Mouse (Mus musculus) monocyte, adult 5-6 weeks (primary cell): ENCODE data around the gene Nhlrc4. TPM values are rescaled to one million over a fixed set of nuclear protein-coding genes. Genes with fewer than 3 reads are reported as not detected.

ENCODE experiments used
- ATAC-seq: fragments of 153-309, 156-312 bp; replicated peaks from 2 replicates; pipeline ENCODE4 v1.8.0; 2017; ENCODE audit warnings: mild to moderate bottlenecking; ENCODE audit not compliant: low TSS enrichment, insufficient number of reproducible peaks, severe bottlenecking, poor library complexity, low FRiP score
- total RNA-seq: library from RNA; stranded (forward); fragments of 200-1000, 200-491, 200-594 nt; gene quantifications from 3 replicates; pipeline ENCODE4 v1.2.3, GENCODE M21; 2017

The Nhlrc4 gene
- total RNA-seq, result not detected in 3 replicates

DNA sequence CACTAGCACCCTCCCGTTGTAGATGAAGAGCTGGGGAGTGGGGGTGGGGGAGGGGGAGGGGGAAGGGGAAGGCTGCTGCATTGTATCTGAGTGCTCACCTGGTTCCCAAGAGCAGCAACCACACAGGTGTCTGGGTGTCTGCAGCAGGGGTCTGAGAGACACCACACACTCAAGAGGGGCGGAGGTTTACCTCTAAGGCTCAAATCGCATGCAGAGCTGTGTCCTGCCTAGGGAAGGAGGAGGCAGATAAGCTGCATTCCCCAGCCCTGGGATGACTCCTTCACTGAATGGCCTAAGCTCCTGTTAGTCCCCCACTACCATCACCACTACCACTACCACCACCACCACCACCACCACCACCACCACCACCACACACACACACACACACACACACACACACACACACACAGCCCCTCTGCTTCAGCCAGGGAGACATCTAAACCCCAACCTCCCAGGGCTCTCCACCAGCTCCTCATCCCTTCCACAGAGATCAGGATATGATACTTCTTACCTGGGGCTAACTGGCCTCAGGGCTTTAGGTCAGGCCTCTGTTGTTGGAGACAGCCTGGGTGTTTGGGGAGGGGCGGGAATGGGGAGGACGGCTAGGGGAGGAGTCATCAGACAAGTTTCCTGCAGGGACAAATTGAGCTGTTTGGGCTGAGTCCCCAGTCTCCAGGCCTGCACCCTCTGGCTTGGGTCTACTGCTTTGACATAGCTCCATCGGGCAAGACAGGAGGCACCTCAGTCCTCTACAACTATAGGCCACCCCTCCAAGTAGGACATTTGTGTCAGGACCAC, at the start of gene Nhlrc4, which contains the start of gene Pigq:
TSS of gene Nhlrc4 (minus strand) at position 596 of the 798 bp plus-strand sequence.
TSS of gene Pigq (minus strand) at position 571 of the 798 bp plus-strand sequence.
- no peak for ATAC-seq

GRCm38 (mm10) chr17:25993489-25993888, 48.7 kb upstream of the Nhlrc4 start:
- ATAC-seq, result no peak

- no peak for ATAC-seq
Measured at GRCm38 (mm10) chr17:25992274-25992673, 47.5 kb upstream of the Nhlrc4 start.

DNA sequence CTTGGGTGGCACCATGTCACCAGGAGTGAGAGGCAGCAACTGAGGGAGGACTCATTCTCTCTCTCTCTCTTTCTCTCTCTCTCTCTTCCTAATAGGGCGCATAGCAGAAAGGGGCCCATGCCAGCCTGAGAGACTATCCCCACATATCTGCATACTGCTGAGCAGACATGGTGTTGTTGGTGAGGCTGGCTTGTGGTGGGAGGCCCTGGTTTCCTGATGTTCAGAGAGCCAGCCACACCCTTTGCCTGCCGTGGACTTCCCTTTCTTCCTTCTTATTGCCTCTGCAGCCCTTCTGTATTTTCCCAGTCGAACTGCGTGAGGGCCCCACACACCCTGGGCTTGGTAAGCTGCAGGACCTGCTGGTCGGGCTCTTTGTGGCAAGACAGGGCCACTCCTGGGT, 45.6 kb upstream of the Nhlrc4 start:
- ATAC-seq, result peak; percentile 48

GRCm38 (mm10) chr17:25985306-25986294, 40.8 kb upstream of the Nhlrc4 start, which contains the start of gene Capn15:
TSS of gene Capn15 (minus strand) at chr17:25985796.
- peak; percentile 88 for ATAC-seq

DNA sequence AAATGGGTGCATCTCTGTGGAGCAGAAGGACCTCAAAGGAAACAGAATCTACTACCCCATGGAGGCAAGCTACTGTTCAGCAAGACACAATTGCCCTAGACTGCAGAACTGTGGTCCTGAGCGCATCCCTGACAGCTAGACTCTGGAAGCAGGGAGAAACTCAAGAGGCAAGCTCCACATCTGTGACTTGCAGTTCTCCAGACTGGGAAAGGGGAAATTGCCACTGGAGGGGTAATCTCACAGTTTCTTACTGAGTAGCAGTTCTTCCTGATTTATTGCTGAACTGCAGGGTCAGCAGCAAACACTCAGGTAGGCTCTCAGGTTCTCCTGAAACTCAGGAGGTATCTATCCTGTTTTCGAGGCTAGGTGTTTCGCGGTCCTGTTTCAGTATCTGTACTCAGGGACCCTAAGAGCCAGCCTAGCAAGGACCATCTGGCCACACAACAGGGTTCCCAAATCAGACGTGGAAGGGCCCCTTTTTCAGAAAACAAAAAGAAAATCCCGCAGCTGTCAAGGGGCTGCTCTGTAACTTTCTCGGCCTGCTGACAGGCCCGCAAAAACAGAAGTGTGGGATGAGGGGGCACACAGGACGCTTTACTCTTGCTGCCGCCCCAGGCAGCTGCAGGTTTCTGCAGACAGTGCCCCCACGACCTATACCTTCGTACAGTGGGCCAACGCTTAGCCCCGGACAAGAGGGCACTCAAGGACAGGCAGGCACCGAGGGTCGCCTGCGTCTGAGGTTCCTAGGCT, 40.0 kb upstream of the Nhlrc4 start:
- no peak for ATAC-seq

DNA sequence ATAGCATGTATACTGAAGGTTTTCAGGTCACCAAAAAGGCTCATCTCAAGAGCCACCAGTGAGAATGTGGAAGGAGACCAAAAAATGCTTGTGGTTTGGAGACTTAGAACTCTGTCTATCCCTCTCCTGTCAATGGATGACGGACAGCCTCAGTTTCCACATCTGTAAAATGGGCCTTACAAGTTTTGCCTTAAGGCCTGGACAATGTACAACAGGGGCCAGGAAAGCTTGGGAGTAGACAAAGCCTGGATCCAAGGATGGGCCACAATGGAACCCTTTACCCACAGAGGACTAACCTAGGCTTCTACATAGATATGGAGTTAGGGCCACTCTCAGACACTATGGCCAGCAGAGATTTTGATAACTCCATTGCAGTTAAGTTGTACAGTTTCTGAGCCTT, 39.3 kb upstream of the Nhlrc4 start:
- ATAC-seq, result no peak

DNA sequence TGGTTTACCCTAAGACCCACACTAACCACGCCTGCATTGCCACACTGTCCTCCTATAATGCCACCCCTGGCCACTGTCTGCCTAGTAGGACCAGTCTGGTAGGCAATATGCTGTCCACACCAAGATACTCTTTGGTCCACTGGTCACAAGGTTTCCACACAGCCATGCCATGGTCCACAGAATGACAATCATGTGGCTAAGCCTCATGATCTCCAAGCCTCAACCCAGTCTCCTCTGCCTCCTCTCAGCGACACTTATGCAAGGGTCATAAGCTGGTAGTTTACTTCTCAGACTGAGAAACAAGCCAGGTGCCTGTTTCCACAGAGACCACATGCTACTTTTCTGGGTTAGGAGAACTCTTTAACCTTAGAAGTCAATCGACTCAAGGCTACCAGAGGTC, 38.2 kb upstream of the Nhlrc4 start:
- ATAC-seq, result no peak

GRCm38 (mm10) chr17:25980854-25981253, 36.1 kb upstream of the Nhlrc4 start:
- ATAC-seq, result no peak

- ATAC-seq, result no peak
Measured at GRCm38 (mm10) chr17:25979829-25980738, 35.3 kb upstream of the Nhlrc4 start.

GRCm38 (mm10) chr17:25970954-25971707, 26.4 kb upstream of the Nhlrc4 start:
- no peak for ATAC-seq

DNA sequence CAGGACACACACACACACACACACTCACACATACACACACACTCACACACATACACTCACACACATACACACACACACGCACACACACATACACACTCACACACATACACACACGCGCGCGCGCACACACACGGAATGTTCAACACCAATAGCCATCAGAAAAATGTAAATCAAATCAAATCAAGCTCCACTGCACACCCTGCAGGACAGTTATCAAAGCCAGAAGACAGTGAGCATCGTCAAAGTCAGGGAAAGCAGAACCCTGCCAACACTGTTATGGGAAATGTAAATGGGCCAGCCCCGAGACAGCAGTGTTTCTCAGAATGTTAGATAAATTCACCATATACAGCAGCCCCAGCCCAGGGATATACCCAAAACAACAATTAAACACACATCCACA, 25.7 kb upstream of the Nhlrc4 start:
- ATAC-seq, result no peak

DNA sequence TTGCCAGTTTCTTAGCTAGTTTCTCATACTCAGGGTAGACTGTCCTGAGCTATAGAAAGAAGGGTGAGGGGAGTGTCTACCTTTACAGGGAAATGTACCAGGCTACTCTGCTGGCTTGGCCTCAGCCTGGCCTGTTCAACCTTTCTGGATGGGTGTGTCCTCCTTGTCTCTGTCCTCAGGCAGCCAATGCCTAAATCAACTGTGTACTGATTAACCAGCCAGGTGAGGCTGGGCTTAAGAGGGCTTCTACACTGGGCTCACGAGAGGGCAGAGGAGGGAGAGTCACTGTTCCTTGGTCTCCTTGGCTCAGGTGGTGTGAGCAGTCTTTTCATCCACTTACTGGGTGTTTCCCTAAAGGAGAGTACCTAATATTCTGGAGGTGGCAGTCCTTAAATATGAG, 23.4 kb upstream of the Nhlrc4 start:
- ATAC-seq, result no peak

- no peak for ATAC-seq
Measured at GRCm38 (mm10) chr17:25967652-25968051, 22.9 kb upstream of the Nhlrc4 start.

DNA sequence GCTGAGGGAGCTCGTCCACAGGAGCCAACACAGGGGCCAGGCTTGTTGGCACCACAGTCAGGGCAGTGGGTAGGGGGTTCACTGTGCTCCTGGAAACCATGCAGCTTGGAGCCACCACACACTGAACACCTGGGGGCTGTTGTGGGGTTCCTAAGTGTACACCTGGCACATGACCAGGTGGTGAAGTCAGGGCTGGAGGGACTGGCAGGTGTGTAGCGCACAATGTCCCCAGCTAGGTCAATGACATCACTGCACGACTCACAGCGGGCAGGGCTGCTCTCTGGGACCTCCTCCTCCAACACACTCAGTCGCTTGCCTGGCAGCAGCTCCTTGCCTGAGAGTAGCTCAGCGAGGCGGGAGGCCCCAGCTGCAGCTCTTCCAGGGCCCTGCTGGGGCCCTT, 19.5 kb upstream of the Nhlrc4 start:
- no peak for ATAC-seq

- no peak for ATAC-seq
Measured at GRCm38 (mm10) chr17:25962413-25962905, 17.7 kb upstream of the Nhlrc4 start.

DNA sequence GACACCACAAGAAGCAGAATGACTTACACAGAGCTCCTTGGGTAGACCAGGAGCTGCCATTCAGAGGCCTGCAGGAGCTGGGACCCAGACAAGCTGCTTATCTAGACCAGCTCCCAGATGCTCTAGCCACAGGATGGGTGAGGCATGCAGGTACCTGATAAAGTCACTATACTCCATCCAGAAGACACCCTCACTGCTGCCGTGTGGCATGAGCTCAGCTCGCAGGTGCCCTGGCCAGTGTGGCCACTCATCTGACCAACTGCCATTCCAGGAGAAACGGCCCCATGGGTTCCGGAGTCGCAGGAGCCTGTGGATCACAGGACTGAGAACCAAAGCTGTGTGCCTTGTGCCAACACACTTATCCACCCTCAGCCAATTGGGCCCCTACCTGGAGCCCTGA, 16.8 kb upstream of the Nhlrc4 start:
- ATAC-seq, result no peak
